Mouse (Mus musculus) T-helper 2 cell (primary cell): ENCODE data around the gene Efcab3.

Experiments used
- in situ Hi-C: fragments of 300-600 bp; cut with MboI, MseI; formaldehyde crosslinking; loops from one replicate; pipeline ENCODE4 v1.15.1; 2025; ENCODE audit warnings: high pct_unique_total_duplicates

Efcab3 gene

GRCm38 (mm10) chr11:105146593-105146992 is 83.2 kb downstream of the Efcab3 start, which contains the start of gene Gm10842:
Gm10842 (plus strand) TSS chr11:105146893.
- in situ Hi-C loops: no loop called here

GRCm38 (mm10) chr11:105149353-105149752 is 86.0 kb downstream of the Efcab3 start:
- in situ Hi-C loops: no loop called here

- in situ Hi-C loops: no loop called here
These were observed 86.4 kb downstream of the Efcab3 start for GRCm38 (mm10) chr11:105149766-105150165.

- in situ Hi-C loops: no loop called here
These were observed 87.3 kb downstream of the Efcab3 start for GRCm38 (mm10) chr11:105150691-105151090.

GRCm38 (mm10) chr11:105151226-105152016 is 88.0 kb downstream of the Efcab3 start:
- in situ Hi-C loops: no loop called here

- in situ Hi-C loops: no loop called here
These were observed 88.6 kb downstream of the Efcab3 start for GRCm38 (mm10) chr11:105152017-105152300.

- in situ Hi-C loops: no loop called here
These were observed 89.0 kb downstream of the Efcab3 start for GRCm38 (mm10) chr11:105152357-105152899.

- in situ Hi-C loops: no loop called here
These were observed 89.9 kb downstream of the Efcab3 start for GRCm38 (mm10) chr11:105153068-105153833.

- in situ Hi-C loops: no loop called here
These were observed 92.5 kb downstream of the Efcab3 start for GRCm38 (mm10) chr11:105155915-105156314.

GRCm38 (mm10) chr11:105156748-105157267 is 93.4 kb downstream of the Efcab3 start:
- in situ Hi-C loops: no loop called here

GRCm38 (mm10) chr11:105158047-105158446 is 94.7 kb downstream of the Efcab3 start:
- in situ Hi-C loops: no loop called here

GRCm38 (mm10) chr11:105159673-105160360 is 96.4 kb downstream of the Efcab3 start:
- in situ Hi-C loops: no loop called here

GRCm38 (mm10) chr11:105161411-105161810 is 98.0 kb downstream of the Efcab3 start:
- in situ Hi-C loops: no loop called here

- in situ Hi-C loops: no loop called here
These were observed 101.4 kb downstream of the Efcab3 start for GRCm38 (mm10) chr11:105164516-105165510.

- in situ Hi-C loops: no loop called here
These were observed 103.4 kb downstream of the Efcab3 start for GRCm38 (mm10) chr11:105166780-105167179.
